Mouse (Mus musculus) layer of hippocampus, postnatal 10 days (tissue): ENCODE measurements at regions not wholly inside any gene's neighbourhood (a gene's known extent, or its start where the extent isn't known, plus 50 kb on each side); places are given as distances from the start of the nearest gene placed in this dataset.
A peak's percentile ranks its signal among the peaks of the same experiment; 100 is the strongest.
"Not testable (repeated sequence)": the region's sequence is repeated elsewhere in the genome, so short reads cannot be mapped to it uniquely, and the experiment has no call there.

Experiments used
- DNase-seq, 2 experiments: peaks; one replicate each; pipeline ENCODE4 v3.0.0; 2021; ENCODE audit warnings: low spot score in 2 of 2

- DNase-seq = peak; percentile 64 to 70
Observed at GRCm38 (mm10) chr17:6489926-6490564, 60.1 kb downstream of the Dynlt1b start.

GRCm38 (mm10) chr17:6490565-6490935 is 60.6 kb downstream of the Dynlt1b start:
- not testable (repeated sequence) for DNase-seq

GRCm38 (mm10) chr17:6492501-6492900 is 62.6 kb downstream of the Dynlt1b start:
- peak in 1 of 2 experiments; percentile 48 for DNase-seq

GRCm38 (mm10) chr17:6492950-6493349 is 63.0 kb downstream of the Dynlt1b start:
- peak; percentile 79 to 81 for DNase-seq

GRCm38 (mm10) chr17:6496491-6496890 is 66.6 kb downstream of the Dynlt1b start:
- not testable (repeated sequence) for DNase-seq

- peak; percentile 23 to 31 for DNase-seq
Observed at GRCm38 (mm10) chr17:6502676-6503075, 72.8 kb downstream of the Dynlt1b start.

GRCm38 (mm10) chr17:6505896-6506295 is 76.0 kb downstream of the Dynlt1b start:
- DNase-seq = not testable (repeated sequence)

GRCm38 (mm10) chr17:6515128-6515527 is 85.2 kb downstream of the Dynlt1b start:
- not testable (repeated sequence) for DNase-seq

GRCm38 (mm10) chr17:6519107-6519506 is 82.4 kb upstream of the Dynlt1c start:
- DNase-seq = not testable (repeated sequence)

- DNase-seq = not testable (repeated sequence)
Observed at GRCm38 (mm10) chr17:6520001-6520400, 81.5 kb upstream of the Dynlt1c start.

GRCm38 (mm10) chr17:6520751-6521150 is 80.7 kb upstream of the Dynlt1c start:
- DNase-seq = not testable (repeated sequence)

- DNase-seq = not testable (repeated sequence)
Observed at GRCm38 (mm10) chr17:6522185-6522584, 79.3 kb upstream of the Dynlt1c start.

- not testable (repeated sequence) for DNase-seq
Observed at GRCm38 (mm10) chr17:6538723-6539122, 62.7 kb upstream of the Dynlt1c start.

- DNase-seq = not testable (repeated sequence)
Observed at GRCm38 (mm10) chr17:6547064-6547760, 54.3 kb upstream of the Dynlt1c start.

- not testable (repeated sequence) for DNase-seq
Observed at GRCm38 (mm10) chr17:6547937-6548336, 53.5 kb upstream of the Dynlt1c start.
